Mouse (Mus musculus): ENCODE measurements around the gene Tgm2. TPM values are rescaled to one million over a fixed set of nuclear protein-coding genes. Genes with fewer than 3 reads are reported as not detected.

Tgm2 gene
- total RNA-seq, 4 experiments from 2014 or later = 27.0 to 55.7 (median 39.4) TPM

DNA sequence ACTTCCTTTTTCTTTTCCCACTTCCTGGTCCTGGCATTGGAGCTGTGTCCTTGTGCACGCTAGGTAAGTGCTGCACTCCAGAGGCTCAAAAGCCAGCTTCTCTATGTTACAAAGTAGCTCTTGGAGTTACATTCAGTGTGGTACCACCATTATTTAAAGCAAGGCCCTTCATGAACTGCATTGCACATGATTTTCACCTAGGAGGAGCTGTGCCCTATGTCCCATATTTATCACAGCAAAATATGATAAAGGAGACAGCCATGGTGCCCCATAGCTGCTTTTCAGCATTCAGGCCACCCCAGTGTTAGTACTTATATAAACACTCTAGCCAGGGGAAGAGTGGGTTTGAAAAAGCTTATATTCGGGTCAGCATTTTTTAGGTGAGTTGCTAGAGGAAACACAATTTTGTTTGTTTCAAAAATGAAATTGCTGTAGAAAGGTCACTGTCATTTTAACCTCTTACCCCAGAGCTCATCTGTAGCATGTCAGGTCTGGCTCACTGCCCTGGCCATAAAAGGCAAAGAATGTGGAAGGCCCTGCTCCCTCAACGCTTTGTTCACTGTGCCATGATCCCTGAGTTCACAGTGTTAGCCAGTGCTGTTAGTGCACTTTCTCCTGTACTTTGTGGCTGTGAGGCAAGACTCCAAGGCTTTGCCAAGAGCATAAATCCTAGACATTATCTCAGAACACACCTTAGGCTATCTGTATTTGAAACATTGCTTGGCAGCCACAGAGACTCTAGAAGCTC, 75.2 kb downstream of the Tgm2 start:
- DNase-seq (ENCODE audit: low spot score in 2 of 2) = no peak

DNA sequence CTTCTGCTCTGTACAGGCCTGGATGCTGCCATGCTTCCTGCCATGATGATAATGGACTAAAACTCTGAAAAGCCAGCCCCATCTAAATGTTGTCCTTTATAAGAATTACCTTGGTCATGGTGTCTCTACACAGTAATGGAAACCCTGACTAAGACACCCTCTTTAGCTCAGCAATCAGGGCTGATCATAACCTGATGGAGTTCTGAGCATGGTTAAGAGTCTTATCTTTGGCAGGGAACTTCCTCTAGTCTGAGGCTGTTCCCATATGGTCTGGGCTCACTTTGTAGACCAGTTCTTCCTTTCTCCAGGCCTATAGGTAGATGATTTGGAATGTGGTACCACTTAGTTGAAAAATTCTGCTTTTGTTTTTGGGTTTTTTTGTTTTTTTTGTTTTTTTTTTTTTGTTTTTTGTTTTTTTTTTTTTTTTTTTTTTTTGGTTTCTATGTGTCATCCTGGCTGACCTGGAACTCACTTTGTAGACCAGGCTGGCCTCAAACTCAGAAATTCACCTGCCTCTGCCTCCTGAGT, 77.7 kb downstream of the Tgm2 start:
- DNase-seq (ENCODE audit: low spot score in 2 of 2) = no peak

DNA sequence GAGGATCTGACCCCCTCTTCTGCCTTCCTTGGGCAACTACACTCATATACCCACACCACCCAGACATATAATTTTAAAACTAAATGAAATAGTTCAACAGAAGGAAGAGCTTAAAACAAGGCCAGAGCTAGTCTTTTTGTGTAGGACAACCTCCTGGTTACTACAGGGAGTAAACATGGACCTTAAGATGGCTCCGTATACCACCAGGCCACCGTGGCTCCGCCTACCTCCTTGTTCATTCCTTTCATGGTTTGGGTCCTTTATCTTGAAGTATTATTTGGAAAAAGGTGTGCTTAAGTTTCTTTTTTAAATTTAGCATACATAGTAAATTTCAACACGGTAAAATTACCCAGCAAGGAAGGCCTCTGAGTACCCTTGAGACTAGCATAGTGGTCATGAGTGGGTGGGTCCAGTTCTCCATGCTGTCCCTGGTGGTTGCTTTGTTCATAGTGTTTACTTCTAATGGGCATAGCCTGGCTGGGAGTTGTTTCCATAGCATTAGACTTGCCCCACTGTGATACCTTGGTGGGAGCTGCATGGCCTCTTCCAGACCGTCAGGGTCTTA, 78.9 kb downstream of the Tgm2 start:
- DNase-seq (ENCODE audit: low spot score in 2 of 2) = no peak

DNA sequence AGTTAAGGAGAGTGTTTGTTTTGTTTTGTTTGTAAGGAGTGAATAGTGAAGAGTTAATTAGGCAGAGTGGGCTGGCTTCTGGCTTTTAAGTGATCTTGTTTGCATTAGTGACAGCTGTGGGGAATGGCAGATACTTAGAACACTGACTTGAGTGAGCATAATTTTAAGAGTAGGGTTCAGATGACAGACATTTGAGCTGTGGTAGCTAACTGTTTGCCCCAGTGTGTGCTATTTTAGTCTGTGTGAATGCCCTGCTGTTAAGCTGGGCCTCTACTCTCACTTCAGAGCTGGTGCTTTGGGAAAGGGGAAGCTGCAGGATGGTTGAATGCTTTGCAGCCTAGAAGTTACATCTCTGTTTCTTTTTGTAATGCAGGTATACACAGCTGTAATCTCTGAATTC, 79.8 kb downstream of the Tgm2 start:
- DNase-seq (ENCODE audit: low spot score in 2 of 2) = no peak

Other genes with a start within 250 kb of the Tgm2 start
- gene Vstm2l, start 231.8 kb downstream of the Tgm2 start, total RNA-seq (2022) = not detected
- gene Tti1, start 118.0 kb downstream of the Tgm2 start, total RNA-seq (2022) = 10 to 100 TPM; 22.3 to 26.1 (median 23.7) TPM
- gene Rprd1b, start 117.9 kb downstream of the Tgm2 start, total RNA-seq (2022) = 10 to 100 TPM; 23.0 to 42.6 (median 26.4) TPM
- 1 to 10 TPM in 2 of 4 experiments, under 1 TPM in 2; 0.75 to 1.5 (median 1.2) TPM for gene D630003M21Rik, start 82.8 kb upstream of the Tgm2 start, total RNA-seq (2022)
- gene Bpi, start 111.7 kb upstream of the Tgm2 start, total RNA-seq (2022) = not detected
- 1 to 10 TPM; 2.0 to 8.9 (median 6.4) TPM for gene Lbp, start 160.1 kb upstream of the Tgm2 start, total RNA-seq (2022)
- under 1 TPM; 0.15 to 0.39 (median 0.26) TPM for gene Snhg11, start 229.2 kb upstream of the Tgm2 start, total RNA-seq (2022)

All from gastrocnemius, adult 8-10 months (tissue).